Mouse (Mus musculus): Measurements from ENCODE around the gene Gm21891. TPM values are rescaled to one million over a fixed set of nuclear protein-coding genes. Genes with fewer than 3 reads are reported as not detected.
"Not testable (repeated sequence)": the region's sequence is repeated elsewhere in the genome, so short reads cannot be mapped to it uniquely, and the experiment has no call there.

Gm21891 gene
- polyA plus RNA-seq (2016; fragmentation: Nextera tagmentation; extraction: Ambion mirVana): not detected in 2 replicates

- H3K27ac ChIP-seq; H3K4me1 ChIP-seq; DNase-seq (ENCODE audit: extremely low spot score, low spot score); H3K27me3 ChIP-seq (ENCODE audit: poor library complexity, severe bottlenecking); H3K4me3 ChIP-seq; H3K9me3 ChIP-seq; H3K36me3 ChIP-seq (replicated peaks): not testable (repeated sequence)
- WGBS: no CpG with 5 or more reads among the region's 3 CpGs
These were observed at the start of gene Gm21891 for GRCm38 (mm10) chrY:13133392-13133791. Gm21891 (minus strand) TSS chrY:13133492.

- H3K27me3 ChIP-seq (ENCODE audit: poor library complexity, severe bottlenecking); H3K9me3 ChIP-seq; H3K36me3 ChIP-seq (replicated peaks); H3K4me1 ChIP-seq; DNase-seq (ENCODE audit: extremely low spot score, low spot score); H3K27ac ChIP-seq; H3K4me3 ChIP-seq: not testable (repeated sequence)
These were observed 28.4 kb upstream of the Gm21891 start, which contains the start of gene Gm21425 for GRCm38 (mm10) chrY:13161668-13162067. Gm21425 (plus strand) TSS chrY:13161968.

Other genes with a start within 250 kb of the Gm21891 start
- not detected in 2 replicates for gene Gm20807, start 90.6 kb downstream of the Gm21891 start, polyA plus RNA-seq (2016; fragmentation: Nextera tagmentation; extraction: Ambion mirVana)
- gene Gm21425, start 28.5 kb upstream of the Gm21891 start, polyA plus RNA-seq (2016; fragmentation: Nextera tagmentation; extraction: Ambion mirVana): not detected in 2 replicates
- not detected in 2 replicates for gene Gm21828, start 90.4 kb upstream of the Gm21891 start, polyA plus RNA-seq (2016; fragmentation: Nextera tagmentation; extraction: Ambion mirVana)
- gene Gm21440, start 118.9 kb upstream of the Gm21891 start, polyA plus RNA-seq (2016; fragmentation: Nextera tagmentation; extraction: Ambion mirVana): not detected in 2 replicates
- not detected in 2 replicates for gene Gm21454, start 119.0 kb upstream of the Gm21891 start, polyA plus RNA-seq (2016; fragmentation: Nextera tagmentation; extraction: Ambion mirVana)
- not detected in 2 replicates for gene Gm21725, start 215.6 kb upstream of the Gm21891 start, polyA plus RNA-seq (2016; fragmentation: Nextera tagmentation; extraction: Ambion mirVana)